Mouse (Mus musculus) heart, adult 2 months (tissue): ENCODE data around the gene Gm5678.

Source experiments
- CTCF ChIP-seq: fragments of 200-600 bp; IDR thresholded peaks from 2 replicates; pipeline ENCODE4 v1.8.1; 2022; ENCODE audit warnings: antibody characterized with exemption, mild to moderate bottlenecking, moderate library complexity
- EP300 ChIP-seq: fragments of 200-500 bp; IDR thresholded peaks from 2 replicates; pipeline ENCODE4 v1.6.1; 2011; ENCODE audit warnings: low read depth, low read length, control low read depth; ENCODE audit not compliant: insufficient read depth
- POLR2A ChIP-seq: fragments of 200-500 bp; IDR thresholded peaks from 2 replicates; pipeline ENCODE4 v1.6.1; 2011; ENCODE audit warnings: mild to moderate bottlenecking, low read depth, low read length, control low read depth; ENCODE audit not compliant: insufficient read depth

GRCm38 (mm10) chr16:93606146-93606545, 21.8 kb upstream of the Gm5678 start:
- TF ChIP-seq CTCF (no peak), POLR2A (no peak), EP300 (no peak)
